Mouse (Mus musculus): Measurements from ENCODE around the gene Phldb3.

GRCm38 (mm10) chr7:24610879-24611494 is 424 bp downstream of the Phldb3 start:
- TF ChIP-seq CTCF (IDR thresholded peaks at IDR 0.05; ENCODE audit: extremely low read depth, insufficient read depth, insufficient read length, insufficient replicate concordance) = no peak
- TF ChIP-seq POLR2A (IDR thresholded peaks at IDR 0.05; ENCODE audit: low read depth, low read length) = peak; percentile 38
